Mouse (Mus musculus): ENCODE data around the gene Pcnt. TPM values are rescaled to one million over a fixed set of nuclear protein-coding genes. Genes with fewer than 3 reads are reported as not detected.

The Pcnt gene
- total RNA-seq (2021) (10 to 100 TPM; 42.2 to 56.7 TPM), polyA plus RNA-seq (2012; rRNA removed) (27.4 and 43.0 TPM in 2 replicates)
- long read RNA-seq, full-length matches to known transcripts = 4 of 24 reads
- long read RNA-seq, partial matches to known transcripts = 12 of 24 reads
- long read RNA-seq, other reads (novel, unspliced or antisense) = 8 of 24 reads

DNA sequence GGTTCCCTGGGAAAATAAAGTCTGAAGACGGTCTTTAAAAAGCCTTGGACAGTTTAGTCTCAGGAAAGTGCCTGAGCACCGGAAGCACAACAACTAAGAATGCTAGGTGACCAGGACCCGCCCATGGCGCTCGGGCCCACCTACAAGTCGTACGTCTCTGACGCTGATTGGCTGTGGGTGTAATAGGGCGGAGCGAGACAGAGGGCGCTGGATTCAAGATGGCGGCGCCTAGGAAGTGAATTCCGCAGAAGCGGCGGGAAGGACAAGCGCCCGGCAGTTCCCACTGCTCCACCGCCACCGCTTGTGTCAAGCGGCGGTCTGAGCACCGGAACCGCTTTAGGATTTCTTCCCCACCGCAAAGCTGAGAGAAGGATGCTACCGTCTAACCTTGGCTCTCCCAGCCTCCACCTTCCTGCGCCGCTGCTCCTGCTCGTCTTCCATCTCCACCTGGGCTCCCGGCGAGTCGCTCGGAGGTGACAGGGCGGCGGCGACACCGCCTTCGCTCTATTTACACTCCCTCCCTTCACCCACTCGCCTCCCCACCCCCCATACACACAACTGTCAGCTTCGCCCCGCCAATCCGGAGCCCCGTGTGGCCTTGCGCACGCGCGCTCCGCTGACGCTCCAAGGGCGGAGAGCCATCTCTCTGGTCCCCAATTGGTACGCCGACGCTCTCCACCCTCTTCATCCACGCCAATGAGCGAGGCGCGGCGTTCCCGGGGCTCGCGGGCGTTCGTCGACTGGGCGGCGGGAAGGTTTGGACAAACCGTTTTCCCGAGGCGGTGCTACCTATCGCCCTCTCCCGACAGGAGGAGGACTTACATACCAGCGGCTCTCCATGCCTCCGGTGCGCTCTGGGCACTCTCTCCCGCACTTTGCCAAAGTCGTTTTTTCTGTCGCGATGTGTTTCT, at the start of gene Pcnt:
TSS of gene Pcnt (minus strand) at position 609 of the 911 bp plus-strand sequence.
- Histone ChIP-seq H3K79me2 (replicated peaks; ENCODE audit: control insufficient read depth, insufficient read depth, low read length) (peaks cover 4% of the 10 kb centered on the region; the same call in 1 of the 2 replicates), H3K4me1 (ENCODE audit: control insufficient read depth, insufficient read depth, low read length) (peaks cover 7% of the 10 kb centered on the region), H3K9ac (ENCODE audit: low read depth, low read length) (peak within 1 kb of the TSS; percentile 79), H3K36me3 (ENCODE audit: control insufficient read depth, insufficient read depth, low read length) (no peaks in the 10 kb centered on the region; the same call in 1 of the 2 replicates), H3K27me3 (ENCODE audit: control insufficient read depth, insufficient read depth, low read length) (no peaks in the 10 kb centered on the region), H3K4me3 (peak within 1 kb of the TSS; percentile 70), H3K27ac (peak within 1 kb of the TSS; percentile 99)
- WGBS = under 1% methylated on average over 78 of the region's 78 CpGs
- intact Hi-C loops (cut with DNase I) = loop anchor here (1.0 kb wide), 1 partner anchor 26 kb away; the partner anchor contains the start of gene Mcm3ap
- TF ChIP-seq CTCF (IDR thresholded peaks at IDR 0.05) (peak; percentile 93), EP300 (IDR thresholded peaks at IDR 0.05; ENCODE audit: insufficient read depth, low read depth, low read length) (no peak), POLR2A (IDR thresholded peaks at IDR 0.05; ENCODE audit: insufficient read depth, low read depth, low read length) (peak; percentile 65)
- DNase-seq = peak; percentile 97 to 98

DNA sequence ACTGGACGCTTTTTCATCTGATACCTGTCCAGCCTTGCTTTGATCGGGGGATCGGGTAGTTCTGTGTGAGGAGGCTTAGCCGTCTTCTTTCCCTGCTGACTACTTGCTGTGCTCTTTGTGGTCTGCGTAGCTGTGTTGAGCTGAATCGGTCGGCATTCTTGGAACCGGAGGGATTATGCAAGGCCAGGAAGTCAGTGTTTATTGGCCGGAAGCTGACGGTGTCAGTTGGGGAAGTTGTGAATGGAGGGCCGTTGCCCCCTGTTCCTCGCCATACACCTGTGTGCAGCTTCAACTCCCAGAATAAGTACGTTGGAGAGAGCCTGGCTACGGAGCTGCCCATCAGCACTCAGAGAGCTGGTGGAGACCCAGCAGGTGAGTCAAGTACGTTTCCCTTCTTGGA, 46.6 kb upstream of the Pcnt start:
- intact Hi-C loops (cut with DNase I) = no loop called here
- no peak overlapping the region for H3K4me3 ChIP-seq
- no peak overlapping the region for H3K27ac ChIP-seq
- no peak for TF ChIP-seq EP300 (IDR thresholded peaks at IDR 0.05; ENCODE audit: insufficient read depth, low read depth, low read length)
- no peak for TF ChIP-seq CTCF (IDR thresholded peaks at IDR 0.05)
- TF ChIP-seq POLR2A (IDR thresholded peaks at IDR 0.05; ENCODE audit: insufficient read depth, low read depth, low read length) = no peak
- DNase-seq = no peak
- H3K27me3 ChIP-seq (ENCODE audit: control insufficient read depth, insufficient read depth, low read length) = no peaks in the 10 kb centered on the region
- H3K36me3 ChIP-seq (ENCODE audit: control insufficient read depth, insufficient read depth, low read length) = no peaks in the 10 kb centered on the region
- H3K9ac ChIP-seq (ENCODE audit: low read depth, low read length) = no peak overlapping the region
- WGBS = 84% methylated on average over 15 of the region's 15 CpGs
- H3K79me2 ChIP-seq (replicated peaks; ENCODE audit: control insufficient read depth, insufficient read depth, low read length) = no peaks in the 10 kb centered on the region
- H3K4me1 ChIP-seq (ENCODE audit: control insufficient read depth, insufficient read depth, low read length) = no peaks in the 10 kb centered on the region

DNA sequence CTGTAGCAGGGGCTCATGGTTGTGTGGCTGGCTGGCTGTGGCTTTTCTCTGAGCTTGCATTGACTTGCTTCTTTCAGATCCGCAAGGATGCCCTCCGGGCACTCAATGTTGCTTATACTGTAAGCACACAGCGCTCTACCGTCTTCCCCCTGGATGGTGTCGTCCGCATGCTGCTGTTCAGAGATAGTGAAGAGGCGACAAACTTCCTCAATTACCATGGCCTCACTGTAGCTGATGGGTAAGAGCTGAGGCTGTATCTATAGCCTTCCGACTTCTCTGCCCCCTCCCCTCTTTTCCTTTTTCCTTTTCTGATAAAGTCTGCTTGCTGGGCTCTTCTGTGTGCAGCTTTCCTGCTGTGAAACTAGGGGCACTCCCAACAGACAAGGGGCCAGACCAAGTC, 45.7 kb upstream of the Pcnt start:
- H3K27me3 ChIP-seq (ENCODE audit: control insufficient read depth, insufficient read depth, low read length) = no peaks in the 10 kb centered on the region
- 76% methylated on average over 8 of the region's 8 CpGs for WGBS
- H3K4me3 ChIP-seq = no peak overlapping the region
- no peak for DNase-seq
- H3K4me1 ChIP-seq (ENCODE audit: control insufficient read depth, insufficient read depth, low read length) = no peaks in the 10 kb centered on the region
- no peak overlapping the region for H3K27ac ChIP-seq
- TF ChIP-seq EP300 (IDR thresholded peaks at IDR 0.05; ENCODE audit: insufficient read depth, low read depth, low read length) (no peak), POLR2A (IDR thresholded peaks at IDR 0.05; ENCODE audit: insufficient read depth, low read depth, low read length) (no peak), CTCF (IDR thresholded peaks at IDR 0.05) (no peak)
- H3K9ac ChIP-seq (ENCODE audit: low read depth, low read length) = no peak overlapping the region
- no peaks in the 10 kb centered on the region for H3K36me3 ChIP-seq (ENCODE audit: control insufficient read depth, insufficient read depth, low read length)
- no peaks in the 10 kb centered on the region for H3K79me2 ChIP-seq (replicated peaks; ENCODE audit: control insufficient read depth, insufficient read depth, low read length)
- intact Hi-C loops (cut with DNase I) = no loop called here

DNA sequence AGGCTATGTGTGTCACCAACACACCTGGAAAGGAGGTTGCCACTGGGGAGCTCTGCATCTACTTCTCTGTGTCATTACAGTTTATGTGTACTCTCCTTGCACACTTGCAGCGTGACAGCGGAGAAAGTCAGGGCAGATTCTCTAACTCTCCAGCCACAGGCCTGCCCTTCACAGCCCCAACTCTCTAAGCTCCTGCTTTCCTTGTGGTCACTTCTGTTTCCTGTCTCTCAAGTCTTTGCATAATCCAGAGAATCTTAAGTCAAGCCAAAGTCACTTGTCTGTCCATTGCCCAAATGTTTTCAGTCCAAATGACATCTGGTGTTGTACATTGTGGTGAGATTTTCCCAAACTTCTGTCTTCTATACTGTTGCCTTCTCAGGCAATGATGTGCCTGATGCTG, 43.7 kb upstream of the Pcnt start:
- Histone ChIP-seq H3K36me3 (ENCODE audit: control insufficient read depth, insufficient read depth, low read length) (no peaks in the 10 kb centered on the region), H3K79me2 (replicated peaks; ENCODE audit: control insufficient read depth, insufficient read depth, low read length) (no peaks in the 10 kb centered on the region), H3K27me3 (ENCODE audit: control insufficient read depth, insufficient read depth, low read length) (no peaks in the 10 kb centered on the region), H3K4me1 (ENCODE audit: control insufficient read depth, insufficient read depth, low read length) (no peaks in the 10 kb centered on the region), H3K27ac (no peak overlapping the region), H3K4me3 (no peak overlapping the region), H3K9ac (ENCODE audit: low read depth, low read length) (no peak overlapping the region)
- WGBS = 98% methylated on average over 2 of the region's 2 CpGs
- no peak for DNase-seq
- intact Hi-C loops (cut with DNase I) = no loop called here
- TF ChIP-seq EP300 (IDR thresholded peaks at IDR 0.05; ENCODE audit: insufficient read depth, low read depth, low read length) = no peak
- no peak for TF ChIP-seq CTCF (IDR thresholded peaks at IDR 0.05)
- TF ChIP-seq POLR2A (IDR thresholded peaks at IDR 0.05; ENCODE audit: insufficient read depth, low read depth, low read length) = no peak

DNA sequence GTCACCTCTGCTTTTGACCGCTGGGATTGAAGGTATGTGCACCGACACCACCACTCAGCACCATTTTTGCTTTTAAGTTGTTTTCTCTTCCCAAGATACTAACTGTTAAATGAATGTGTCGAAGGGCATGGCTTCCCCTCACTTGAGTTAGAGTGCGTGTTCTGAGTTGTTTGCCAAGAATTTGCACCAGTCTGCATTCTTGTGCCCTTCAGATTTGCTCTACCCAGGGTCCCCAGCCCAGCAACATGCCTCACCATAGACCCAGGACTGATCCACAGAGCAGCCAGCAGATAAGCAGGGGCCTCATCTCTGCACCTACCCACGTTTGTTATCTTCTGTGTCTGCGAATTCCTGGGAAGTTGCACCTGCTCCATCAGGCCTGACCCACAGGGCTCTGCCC, 38.9 kb upstream of the Pcnt start:
- 70% methylated on average over 6 of the region's 6 CpGs for WGBS
- Histone ChIP-seq H3K9ac (ENCODE audit: low read depth, low read length) (no peak overlapping the region), H3K36me3 (ENCODE audit: control insufficient read depth, insufficient read depth, low read length) (no peaks in the 10 kb centered on the region), H3K27me3 (ENCODE audit: control insufficient read depth, insufficient read depth, low read length) (no peaks in the 10 kb centered on the region), H3K4me1 (ENCODE audit: control insufficient read depth, insufficient read depth, low read length) (no peaks in the 10 kb centered on the region), H3K4me3 (no peak overlapping the region), H3K79me2 (replicated peaks; ENCODE audit: control insufficient read depth, insufficient read depth, low read length) (no peaks in the 10 kb centered on the region), H3K27ac (no peak overlapping the region)
- intact Hi-C loops (cut with DNase I) = no loop called here
- no peak for DNase-seq
- no peak for TF ChIP-seq POLR2A (IDR thresholded peaks at IDR 0.05; ENCODE audit: insufficient read depth, low read depth, low read length)
- no peak for TF ChIP-seq CTCF (IDR thresholded peaks at IDR 0.05)
- no peak for TF ChIP-seq EP300 (IDR thresholded peaks at IDR 0.05; ENCODE audit: insufficient read depth, low read depth, low read length)

DNA sequence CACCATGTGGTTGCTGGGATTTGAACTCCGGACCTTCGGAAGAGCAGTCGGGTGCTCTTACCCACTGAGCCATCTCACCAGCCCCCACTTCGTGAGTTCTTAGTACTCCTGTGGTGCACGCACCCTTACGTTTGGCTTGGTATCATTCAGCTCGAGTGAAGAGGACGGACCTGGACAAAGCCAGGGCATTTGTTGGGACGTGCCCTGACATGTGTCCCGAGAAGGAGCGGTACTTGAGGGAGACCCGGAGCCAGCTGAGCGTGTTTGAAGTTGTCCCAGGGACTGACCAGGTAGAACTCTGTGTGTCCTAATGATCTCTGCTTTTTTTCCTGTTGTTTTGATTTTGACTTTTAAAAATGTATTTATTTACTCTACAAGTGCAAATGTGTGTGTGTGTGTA, 38.3 kb upstream of the Pcnt start:
- WGBS = 92% methylated on average over 13 of the region's 13 CpGs

More for the DNA sequence above, 38.3 kb upstream of the Pcnt start:
- H3K79me2 ChIP-seq (replicated peaks; ENCODE audit: control insufficient read depth, insufficient read depth, low read length) = no peaks in the 10 kb centered on the region
- H3K27me3 ChIP-seq (ENCODE audit: control insufficient read depth, insufficient read depth, low read length) = no peaks in the 10 kb centered on the region
- DNase-seq = no peak
- H3K36me3 ChIP-seq (ENCODE audit: control insufficient read depth, insufficient read depth, low read length) = no peaks in the 10 kb centered on the region
- H3K9ac ChIP-seq (ENCODE audit: low read depth, low read length) = no peak overlapping the region
- intact Hi-C loops (cut with DNase I) = no loop called here
- H3K4me3 ChIP-seq = no peak overlapping the region
- no peak for TF ChIP-seq CTCF (IDR thresholded peaks at IDR 0.05)
- no peak for TF ChIP-seq POLR2A (IDR thresholded peaks at IDR 0.05; ENCODE audit: insufficient read depth, low read depth, low read length)
- TF ChIP-seq EP300 (IDR thresholded peaks at IDR 0.05; ENCODE audit: insufficient read depth, low read depth, low read length) = no peak
- no peak overlapping the region for H3K27ac ChIP-seq
- no peaks in the 10 kb centered on the region for H3K4me1 ChIP-seq (ENCODE audit: control insufficient read depth, insufficient read depth, low read length)

All from heart, adult 2 months (tissue).